Mouse (Mus musculus): ENCODE results near the gene Knop1. TPM values are rescaled to one million over a fixed set of nuclear protein-coding genes. Genes with fewer than 3 reads are reported as not detected.

Knop1 gene
- polyA plus RNA-seq (2015; fragmentation: Nextera tagmentation; extraction: Ambion mirVana), result 65.8 and 71.6 TPM in 2 replicates

- WGBS, result under 1% methylated on average over 46 of the region's 46 CpGs
- Histone ChIP-seq H3K4me1 (peaks cover 38% of the 10 kb centered on the region), H3K36me3 (peaks cover 25% of the 10 kb centered on the region), H3K9me3 (replicated peaks) (no peaks in the 10 kb centered on the region), H3K4me3 (replicated peaks) (peak within 1 kb of the TSS; percentile 89), H3K9ac (replicated peaks) (peak within 1 kb of the TSS; percentile 61), H3K4me2 (peak within 1 kb of the TSS; percentile 87), H3K27me3 (replicated peaks) (no peaks in the 10 kb centered on the region), H3K27ac (replicated peaks) (peak within 1 kb of the TSS; percentile 85)
- peak; percentile 88 for ATAC-seq (ENCODE audit: low FRiP score)
Observed at GRCm38 (mm10) chr7:118855877-118856304, at the start of gene Knop1. Gene Knop1, minus strand, starts transcription at chr7:118856254.

GRCm38 (mm10) chr7:118904530-118904929, 48.5 kb upstream of the Knop1 start:
- WGBS, result 93% methylated on average over 4 of the region's 4 CpGs
- no peak for ATAC-seq (ENCODE audit: low FRiP score)
- peaks cover 12% of the 10 kb centered on the region for H3K4me1 ChIP-seq
- H3K4me3 ChIP-seq (replicated peaks), result no peak overlapping the region
- H3K27ac ChIP-seq (replicated peaks), result no peak overlapping the region
- no peaks in the 10 kb centered on the region for H3K36me3 ChIP-seq
- H3K4me2 ChIP-seq, result no peak overlapping the region
- no peaks in the 10 kb centered on the region for H3K27me3 ChIP-seq (replicated peaks)
- no peaks in the 10 kb centered on the region for H3K9me3 ChIP-seq (replicated peaks)
- no peak overlapping the region for H3K9ac ChIP-seq (replicated peaks)

- no peak overlapping the region for H3K9ac ChIP-seq (replicated peaks)
- peaks cover 12% of the 10 kb centered on the region for H3K4me1 ChIP-seq
- ATAC-seq (ENCODE audit: low FRiP score), result no peak
- no peak overlapping the region for H3K27ac ChIP-seq (replicated peaks)
- no peaks in the 10 kb centered on the region for H3K36me3 ChIP-seq
- no peaks in the 10 kb centered on the region for H3K9me3 ChIP-seq (replicated peaks)
- H3K4me3 ChIP-seq (replicated peaks), result no peak overlapping the region
- no peak overlapping the region for H3K4me2 ChIP-seq
- WGBS, result 93% methylated on average over 9 of the region's 9 CpGs
- H3K27me3 ChIP-seq (replicated peaks), result no peaks in the 10 kb centered on the region
Observed at GRCm38 (mm10) chr7:118903879-118904278, 47.8 kb upstream of the Knop1 start.

- Histone ChIP-seq H3K9me3 (replicated peaks) (no peaks in the 10 kb centered on the region), H3K36me3 (no peaks in the 10 kb centered on the region), H3K4me3 (replicated peaks) (no peak overlapping the region), H3K27ac (replicated peaks) (0 out of 2 replicates have a peak overlapping the region, but pooled peaks have one; percentile 23), H3K4me1 (peaks cover 12% of the 10 kb centered on the region), H3K9ac (replicated peaks) (no peak overlapping the region), H3K27me3 (replicated peaks) (no peaks in the 10 kb centered on the region), H3K4me2 (peak overlapping the region; percentile 39)
- peak; percentile 47 for ATAC-seq (ENCODE audit: low FRiP score)
- 51% methylated on average over 13 of the region's 13 CpGs for WGBS
Observed at GRCm38 (mm10) chr7:118902944-118903343, 46.9 kb upstream of the Knop1 start.

- no peaks in the 10 kb centered on the region for H3K9me3 ChIP-seq (replicated peaks)
- H3K4me2 ChIP-seq, result no peak overlapping the region
- H3K36me3 ChIP-seq, result no peaks in the 10 kb centered on the region
- WGBS, result 89% methylated on average over 2 of the region's 2 CpGs
- H3K27me3 ChIP-seq (replicated peaks), result no peaks in the 10 kb centered on the region
- H3K9ac ChIP-seq (replicated peaks), result no peak overlapping the region
- no peak overlapping the region for H3K27ac ChIP-seq (replicated peaks)
- ATAC-seq (ENCODE audit: low FRiP score), result no peak
- peaks cover 22% of the 10 kb centered on the region for H3K4me1 ChIP-seq
- H3K4me3 ChIP-seq (replicated peaks), result no peak overlapping the region
Observed at GRCm38 (mm10) chr7:118900090-118900489, 44.0 kb upstream of the Knop1 start.

GRCm38 (mm10) chr7:118898063-118898462, 42.0 kb upstream of the Knop1 start:
- H3K9me3 ChIP-seq (replicated peaks), result no peaks in the 10 kb centered on the region
- no peaks in the 10 kb centered on the region for H3K27me3 ChIP-seq (replicated peaks)
- H3K4me3 ChIP-seq (replicated peaks), result no peak overlapping the region
- no peaks in the 10 kb centered on the region for H3K36me3 ChIP-seq
- H3K4me1 ChIP-seq, result peaks cover 21% of the 10 kb centered on the region
- no peak overlapping the region for H3K4me2 ChIP-seq
- ATAC-seq (ENCODE audit: low FRiP score), result no peak
- H3K9ac ChIP-seq (replicated peaks), result no peak overlapping the region
- H3K27ac ChIP-seq (replicated peaks), result no peak overlapping the region

GRCm38 (mm10) chr7:118895469-118896450, 39.7 kb upstream of the Knop1 start:
- Histone ChIP-seq H3K4me1 (peaks cover 16% of the 10 kb centered on the region), H3K9ac (replicated peaks) (no peak overlapping the region), H3K36me3 (no peaks in the 10 kb centered on the region), H3K27me3 (replicated peaks) (no peaks in the 10 kb centered on the region), H3K27ac (replicated peaks) (peak overlapping the region; percentile 2; the same call in 1 of the 2 replicates), H3K9me3 (replicated peaks) (no peaks in the 10 kb centered on the region), H3K4me3 (replicated peaks) (no peak overlapping the region), H3K4me2 (no peak overlapping the region)
- WGBS, result 33% methylated on average over 10 of the region's 10 CpGs
- ATAC-seq (ENCODE audit: low FRiP score), result no peak

GRCm38 (mm10) chr7:118889046-118889680, 33.1 kb upstream of the Knop1 start:
- Histone ChIP-seq H3K4me1 (peaks cover 16% of the 10 kb centered on the region), H3K9me3 (replicated peaks) (no peaks in the 10 kb centered on the region), H3K36me3 (no peaks in the 10 kb centered on the region), H3K27me3 (replicated peaks) (no peaks in the 10 kb centered on the region), H3K4me2 (no peak overlapping the region), H3K9ac (replicated peaks) (no peak overlapping the region), H3K4me3 (replicated peaks) (no peak overlapping the region), H3K27ac (replicated peaks) (no peak overlapping the region)
- 4% methylated on average over 3 of the region's 3 CpGs for WGBS
- no peak for ATAC-seq (ENCODE audit: low FRiP score)

GRCm38 (mm10) chr7:118887303-118888055, 31.4 kb upstream of the Knop1 start:
- no peak overlapping the region for H3K27ac ChIP-seq (replicated peaks)
- WGBS, result 17% methylated on average over 6 of the region's 6 CpGs
- H3K4me2 ChIP-seq, result no peak overlapping the region
- ATAC-seq (ENCODE audit: low FRiP score), result no peak
- H3K9me3 ChIP-seq (replicated peaks), result no peaks in the 10 kb centered on the region
- no peak overlapping the region for H3K4me3 ChIP-seq (replicated peaks)
- H3K9ac ChIP-seq (replicated peaks), result no peak overlapping the region
- no peaks in the 10 kb centered on the region for H3K27me3 ChIP-seq (replicated peaks)
- H3K4me1 ChIP-seq, result peaks cover 11% of the 10 kb centered on the region
- H3K36me3 ChIP-seq, result no peaks in the 10 kb centered on the region

GRCm38 (mm10) chr7:118884969-118885368, 28.9 kb upstream of the Knop1 start:
- ATAC-seq (ENCODE audit: low FRiP score), result no peak
- WGBS, result 79% methylated on average over 4 of the region's 4 CpGs
- no peak overlapping the region for H3K9ac ChIP-seq (replicated peaks)
- H3K4me1 ChIP-seq, result peaks cover 11% of the 10 kb centered on the region
- H3K36me3 ChIP-seq, result no peaks in the 10 kb centered on the region
- no peaks in the 10 kb centered on the region for H3K27me3 ChIP-seq (replicated peaks)
- no peak overlapping the region for H3K4me3 ChIP-seq (replicated peaks)
- H3K27ac ChIP-seq (replicated peaks), result no peak overlapping the region
- no peaks in the 10 kb centered on the region for H3K9me3 ChIP-seq (replicated peaks)
- no peak overlapping the region for H3K4me2 ChIP-seq

GRCm38 (mm10) chr7:118883957-118884356, 27.9 kb upstream of the Knop1 start:
- Histone ChIP-seq H3K4me2 (no peak overlapping the region), H3K27ac (replicated peaks) (no peak overlapping the region), H3K36me3 (no peaks in the 10 kb centered on the region), H3K9ac (replicated peaks) (no peak overlapping the region), H3K27me3 (replicated peaks) (no peaks in the 10 kb centered on the region), H3K4me1 (peaks cover 8% of the 10 kb centered on the region), H3K4me3 (replicated peaks) (no peak overlapping the region), H3K9me3 (replicated peaks) (no peaks in the 10 kb centered on the region)
- 95% methylated on average over 4 of the region's 4 CpGs for WGBS
- ATAC-seq (ENCODE audit: low FRiP score), result no peak

Measured in neural tube, embryonic 15.5 days (tissue).